Mouse (Mus musculus) forebrain, embryonic 16.5 days (tissue): ENCODE measurements around the gene Nrxn3. TPM values are rescaled to one million over a fixed set of nuclear protein-coding genes. Genes with fewer than 3 reads are reported as not detected.

Experiments used
- ATAC-seq: fragments of 200-750 bp; cut with Nextera tagmentation; 2 replicates; pipeline ENCODE4 v1.8.0; 2017; ENCODE audit warnings: mild to moderate bottlenecking, moderate library complexity
- H3K27ac ChIP-seq: fragments of 300-500 bp; sonication (generic); 2 replicates; pipeline ENCODE4 v1.5.1; 2014; ENCODE audit warnings: low read length, control low read depth
- H3K27me3 ChIP-seq: fragments of 300-500 bp; sonication (generic); replicated peaks from 2 replicates; pipeline ENCODE4 v1.6.1; 2014; ENCODE audit warnings: low read length; ENCODE audit not compliant: control insufficient read depth, insufficient read depth
- H3K36me3 ChIP-seq: fragments of 300-500 bp; sonication (generic); 2 replicates; pipeline ENCODE4 v1.6.1; 2014; ENCODE audit not compliant: control insufficient read depth, insufficient read depth
- H3K4me1 ChIP-seq: fragments of 300-500 bp; sonication (generic); replicated peaks from 2 replicates; pipeline ENCODE4 v1.6.1; 2014; ENCODE audit warnings: low read length; ENCODE audit not compliant: control insufficient read depth, insufficient read depth
- H3K4me2 ChIP-seq: fragments of 300-500 bp; sonication (generic); 2 replicates; pipeline ENCODE4 v1.6.1; 2014; ENCODE audit warnings: mild to moderate bottlenecking, low read length, control low read depth
- H3K4me3 ChIP-seq: fragments of 300-500 bp; sonication (generic); replicated peaks from 2 replicates; pipeline ENCODE4 v1.5.1; 2014; ENCODE audit warnings: mild to moderate bottlenecking, low read length, control low read depth
- H3K9ac ChIP-seq: fragments of 300-500 bp; sonication (generic); replicated peaks from 2 replicates; pipeline ENCODE4 v1.6.1; 2014; ENCODE audit warnings: low read depth, low read length, control low read depth
- H3K9me3 ChIP-seq: fragments of 300-500 bp; sonication (generic); 2 replicates; pipeline ENCODE4 v1.6.1; 2016; ENCODE audit warnings: low read length; ENCODE audit not compliant: control insufficient read depth
- WGBS: fragments of 180-500 bp; shearing (Covaris S2); extraction: QIAGEN DNeasy Blood & Tissue Kit; methylation state at CpG from one replicate; pipeline ENCODE4 v1.1.7; 2014; 5-methylcytosine and 5-hydroxymethylcytosine counted together
- polyA plus RNA-seq: library from polyadenylated mRNA; unstranded; fragments of >200 nt; fragmentation: Nextera tagmentation; extraction: Ambion mirVana; gene quantifications from 2 replicates; pipeline ENCODE4 v1.2.1, GENCODE M21; 2015

Nrxn3 gene
- polyA plus RNA-seq, 1 experiment from 2014 or later = 117 TPM

DNA sequence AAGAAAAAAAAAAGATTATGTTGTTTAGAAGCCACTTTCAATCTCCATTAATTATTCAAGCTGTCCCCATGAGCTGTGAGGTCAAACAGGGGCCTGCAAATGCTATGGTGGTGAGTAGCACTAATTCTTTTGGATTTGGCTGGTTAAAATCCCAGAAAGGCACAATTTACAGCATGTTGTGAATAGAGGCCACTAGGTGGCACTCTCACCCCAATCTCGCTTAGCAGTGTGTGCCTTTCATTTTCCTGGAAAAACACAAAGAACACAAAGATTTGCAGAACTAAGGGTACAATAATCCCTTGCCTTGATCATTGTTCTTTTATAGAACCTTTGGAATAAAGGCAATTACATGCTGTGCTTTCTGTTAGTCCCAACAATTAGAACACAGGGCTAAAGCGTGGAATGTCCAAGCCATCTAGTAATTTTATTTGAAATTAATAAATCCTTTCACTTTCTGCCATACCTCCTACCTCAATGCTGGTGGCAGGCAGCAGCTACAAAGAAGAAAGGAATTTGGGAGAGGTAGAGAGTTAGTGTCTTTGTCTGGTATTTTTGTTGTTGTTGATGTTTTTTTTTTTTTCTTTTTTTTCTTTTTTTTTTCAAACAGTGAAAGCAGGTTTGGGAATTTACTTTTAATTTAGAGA lies 782.6 kb downstream of the Nrxn3 start:
- Histone ChIP-seq H3K4me3 (no peak overlapping the region), H3K4me1 (0 out of 2 replicates have a peak, but pooled peaks cover 2% of the 10 kb centered on the region), H3K27ac (0 out of 2 replicates have a peak overlapping the region, but pooled peaks have one; percentile 36), H3K36me3 (no peaks in the 10 kb centered on the region), H3K27me3 (no peaks in the 10 kb centered on the region), H3K9ac (0 out of 2 replicates have a peak overlapping the region, but pooled peaks have one; percentile 17), H3K9me3 (no peaks in the 10 kb centered on the region), H3K4me2 (no peak overlapping the region)
- 1% methylated on average over 2 of the region's 2 CpGs for WGBS
- ATAC-seq = peak; percentile 86

GRCm38 (mm10) chr12:89508970-89509369 lies 786.3 kb downstream of the Nrxn3 start:
- Histone ChIP-seq H3K27me3 (no peaks in the 10 kb centered on the region), H3K36me3 (no peaks in the 10 kb centered on the region), H3K9ac (no peak overlapping the region), H3K9me3 (no peaks in the 10 kb centered on the region), H3K4me3 (no peak overlapping the region), H3K4me2 (no peak overlapping the region), H3K27ac (no peak overlapping the region), H3K4me1 (0 out of 2 replicates have a peak, but pooled peaks cover 2% of the 10 kb centered on the region)
- ATAC-seq = no peak

DNA sequence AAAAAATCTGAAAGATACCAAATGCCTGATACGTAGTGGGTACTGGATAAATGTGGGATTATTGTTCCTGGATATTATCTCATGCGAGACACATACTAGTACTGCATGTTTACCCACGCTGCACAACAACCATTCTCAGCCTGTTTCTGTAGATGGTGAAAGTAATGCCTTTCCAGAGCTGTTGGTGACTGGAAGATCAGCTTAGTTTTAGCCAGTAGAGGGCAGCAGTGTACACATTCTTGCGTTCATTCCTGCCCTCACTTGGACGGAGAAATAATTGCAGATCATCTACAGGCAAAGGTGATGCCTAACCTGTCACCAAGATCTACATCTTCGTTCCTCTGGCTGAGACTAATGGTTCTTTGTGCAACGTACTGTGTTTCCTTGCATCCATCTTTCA lies 791.1 kb downstream of the Nrxn3 start:
- WGBS = 39% methylated on average over 7 of the region's 7 CpGs
- no peak overlapping the region for H3K4me2 ChIP-seq
- no peak overlapping the region for H3K9ac ChIP-seq
- no peaks in the 10 kb centered on the region for H3K4me1 ChIP-seq
- peak; percentile 62; the same call in 1 of the 2 replicates for ATAC-seq
- H3K27ac ChIP-seq = no peak overlapping the region
- no peak overlapping the region for H3K4me3 ChIP-seq
- H3K9me3 ChIP-seq = no peaks in the 10 kb centered on the region
- H3K27me3 ChIP-seq = no peaks in the 10 kb centered on the region
- H3K36me3 ChIP-seq = no peaks in the 10 kb centered on the region

DNA sequence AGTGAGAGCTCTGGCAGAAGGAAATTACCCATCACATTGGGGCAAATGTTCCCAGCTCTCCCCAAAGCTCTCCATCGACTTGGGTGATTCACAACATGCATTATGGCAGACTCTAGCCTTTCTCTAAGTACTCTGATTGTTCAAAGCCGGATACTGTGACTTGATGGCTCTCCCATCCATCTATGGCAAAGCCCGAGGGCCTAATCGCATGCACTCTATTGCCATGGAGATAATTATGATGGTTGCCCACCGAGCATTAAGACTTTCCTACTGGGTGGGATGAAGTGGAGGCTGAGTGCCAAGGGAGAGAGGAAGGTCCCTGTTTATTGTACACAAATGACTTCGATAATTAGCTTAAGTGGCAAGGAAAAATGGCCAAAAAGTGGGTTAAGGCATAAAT lies 793.4 kb downstream of the Nrxn3 start:
- no peaks in the 10 kb centered on the region for H3K27me3 ChIP-seq
- H3K27ac ChIP-seq = no peak overlapping the region
- H3K4me1 ChIP-seq = no peaks in the 10 kb centered on the region
- H3K9ac ChIP-seq = no peak overlapping the region
- 48% methylated on average over 6 of the region's 6 CpGs for WGBS
- no peaks in the 10 kb centered on the region for H3K36me3 ChIP-seq
- no peak for ATAC-seq
- no peak overlapping the region for H3K4me2 ChIP-seq
- H3K4me3 ChIP-seq = no peak overlapping the region
- no peaks in the 10 kb centered on the region for H3K9me3 ChIP-seq

- no peak overlapping the region for H3K4me2 ChIP-seq
- H3K36me3 ChIP-seq = no peaks in the 10 kb centered on the region
- no peaks in the 10 kb centered on the region for H3K9me3 ChIP-seq
- WGBS = 3% methylated on average over 4 of the region's 4 CpGs
- no peak overlapping the region for H3K9ac ChIP-seq
- H3K27me3 ChIP-seq = no peaks in the 10 kb centered on the region
- no peak overlapping the region for H3K4me3 ChIP-seq
- H3K27ac ChIP-seq = no peak overlapping the region
- H3K4me1 ChIP-seq = no peaks in the 10 kb centered on the region
- ATAC-seq = no peak
These were observed 808.1 kb downstream of the Nrxn3 start for GRCm38 (mm10) chr12:89530679-89531350.

DNA sequence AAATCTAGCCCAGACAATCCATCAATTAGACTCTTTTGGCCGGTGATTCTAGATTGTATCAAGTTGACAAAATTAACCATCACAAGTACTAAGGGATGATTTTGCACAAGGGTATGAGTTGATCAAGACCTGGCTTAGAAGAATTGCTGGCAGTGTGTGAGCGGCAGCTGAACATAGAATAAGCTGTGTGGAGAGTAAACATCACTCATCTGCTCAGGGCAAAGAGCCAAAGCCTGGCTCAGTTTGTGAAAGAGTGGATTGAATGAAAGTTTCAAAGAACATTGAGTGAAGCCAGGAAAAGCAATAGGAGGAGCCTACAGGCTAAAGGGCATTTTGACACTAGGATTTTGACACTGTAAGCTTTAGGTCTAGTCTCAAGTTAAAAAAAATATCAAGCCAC lies 828.6 kb downstream of the Nrxn3 start:
- WGBS = 52% methylated on average over 2 of the region's 2 CpGs
- Histone ChIP-seq H3K4me3 (no peak overlapping the region), H3K27ac (no peak overlapping the region), H3K27me3 (0 out of 2 replicates have a peak, but pooled peaks cover 2% of the 10 kb centered on the region), H3K9me3 (no peaks in the 10 kb centered on the region), H3K36me3 (no peaks in the 10 kb centered on the region), H3K4me1 (no peaks in the 10 kb centered on the region), H3K4me2 (no peak overlapping the region), H3K9ac (no peak overlapping the region)
- ATAC-seq = no peak

DNA sequence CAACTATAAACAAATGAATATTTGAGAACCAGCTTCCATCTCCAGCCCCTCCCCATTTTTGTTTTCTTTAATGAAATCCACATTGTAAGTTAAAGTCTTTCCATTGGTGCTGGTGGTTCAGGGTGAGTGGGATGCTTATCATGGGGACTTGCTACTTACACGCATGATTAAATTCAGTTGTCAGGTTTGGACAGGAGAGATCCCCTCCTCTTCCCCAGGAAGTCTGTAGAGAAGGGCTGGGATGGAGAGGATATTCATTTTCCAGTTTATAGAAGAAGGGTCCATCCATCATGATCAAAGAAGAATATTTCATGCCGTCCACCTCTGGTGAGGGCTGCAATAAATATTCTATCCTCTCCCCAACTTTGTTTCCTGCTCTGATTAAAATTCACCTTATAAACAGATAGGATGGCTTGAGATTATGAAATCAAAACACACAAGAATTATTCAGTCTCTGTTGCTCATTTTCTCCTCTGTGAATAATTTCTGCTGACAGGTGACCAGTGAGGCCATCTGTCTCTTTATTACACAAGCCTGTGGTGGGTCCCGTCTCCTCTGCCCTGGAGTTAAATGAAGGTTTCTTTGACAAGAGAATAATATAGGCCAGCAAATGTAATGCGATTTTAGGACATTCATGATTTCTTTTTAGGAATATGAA lies 830.7 kb downstream of the Nrxn3 start:
- WGBS = 69% methylated on average over 4 of the region's 4 CpGs
- ATAC-seq = no peak
- no peaks in the 10 kb centered on the region for H3K9me3 ChIP-seq
- no peak overlapping the region for H3K27ac ChIP-seq
- H3K4me3 ChIP-seq = no peak overlapping the region
- H3K36me3 ChIP-seq = no peaks in the 10 kb centered on the region
- no peaks in the 10 kb centered on the region for H3K4me1 ChIP-seq
- H3K9ac ChIP-seq = no peak overlapping the region
- no peak overlapping the region for H3K4me2 ChIP-seq
- H3K27me3 ChIP-seq = 0 out of 2 replicates have a peak, but pooled peaks cover 3% of the 10 kb centered on the region

DNA sequence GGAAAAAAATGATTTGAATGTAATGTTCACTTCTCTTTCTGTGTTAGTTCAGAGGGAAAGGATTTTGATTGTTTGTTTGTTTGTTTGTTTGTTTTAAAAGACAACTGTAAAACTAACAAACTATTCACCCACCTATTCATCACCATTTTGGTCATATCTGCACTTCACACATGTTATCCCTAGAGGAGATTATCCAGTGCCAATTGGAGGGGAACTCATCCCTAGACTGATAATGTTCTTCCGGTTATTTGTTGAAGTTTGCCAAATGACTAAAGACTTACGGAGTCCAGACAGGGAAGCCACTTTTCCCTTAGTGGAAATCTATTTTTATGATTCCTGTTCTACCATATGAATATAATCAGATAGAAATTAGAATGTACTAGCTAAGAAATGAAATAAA lies 831.5 kb downstream of the Nrxn3 start:
- Histone ChIP-seq H3K27me3 (0 out of 2 replicates have a peak, but pooled peaks cover 3% of the 10 kb centered on the region), H3K4me1 (no peaks in the 10 kb centered on the region), H3K4me2 (no peak overlapping the region), H3K27ac (no peak overlapping the region), H3K9ac (no peak overlapping the region), H3K36me3 (no peaks in the 10 kb centered on the region), H3K9me3 (no peaks in the 10 kb centered on the region), H3K4me3 (no peak overlapping the region)
- 91% methylated on average over 2 of the region's 2 CpGs for WGBS
- no peak for ATAC-seq

DNA sequence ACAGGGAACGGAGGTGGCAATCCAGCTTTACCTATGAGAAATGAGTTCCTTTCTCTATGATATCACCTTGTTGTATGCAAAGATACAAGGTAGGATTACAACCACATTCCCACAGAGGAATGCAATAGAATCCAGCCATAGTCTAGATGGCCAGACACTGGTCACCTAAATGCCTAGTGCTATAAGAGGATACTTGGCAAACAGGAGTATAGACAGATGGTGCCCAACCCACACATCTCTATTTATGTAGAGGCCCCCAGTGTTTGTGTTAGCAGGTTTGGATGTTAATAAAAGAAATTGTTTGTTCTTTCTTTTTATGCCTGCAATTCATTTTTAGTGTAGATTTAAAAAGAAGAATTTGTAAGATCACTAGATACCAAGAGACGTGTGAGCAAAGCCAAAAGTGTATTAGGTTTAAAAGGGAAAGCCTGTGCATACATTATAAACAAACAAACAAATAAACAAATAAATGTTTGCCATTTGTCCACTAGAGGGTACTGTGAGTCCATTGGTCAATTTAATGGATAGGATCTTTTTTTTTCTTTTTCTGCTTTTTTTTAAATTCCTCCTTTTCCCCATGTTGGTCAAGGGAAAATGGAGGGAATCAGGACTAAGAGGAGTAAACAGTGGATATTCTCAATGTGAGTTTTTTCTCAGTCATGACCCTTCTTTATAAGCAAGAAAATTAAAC lies 832.2 kb downstream of the Nrxn3 start:
- H3K9ac ChIP-seq = no peak overlapping the region
- H3K4me3 ChIP-seq = no peak overlapping the region
- 79% methylated on average over 2 of the region's 2 CpGs for WGBS
- 0 out of 2 replicates have a peak, but pooled peaks cover 3% of the 10 kb centered on the region for H3K27me3 ChIP-seq
- no peaks in the 10 kb centered on the region for H3K4me1 ChIP-seq
- H3K27ac ChIP-seq = no peak overlapping the region
- ATAC-seq = no peak
- no peak overlapping the region for H3K4me2 ChIP-seq
- no peaks in the 10 kb centered on the region for H3K9me3 ChIP-seq
- no peaks in the 10 kb centered on the region for H3K36me3 ChIP-seq
